Mouse (Mus musculus): ENCODE measurements at regions not wholly inside any gene's neighbourhood (a gene's known extent, or its start where the extent isn't known, plus 50 kb on each side); places are given as distances from the start of the nearest gene placed in this dataset.
"Not testable (repeated sequence)": the region's sequence is repeated elsewhere in the genome, so short reads cannot be mapped to it uniquely, and the experiment has no call there.

DNA sequence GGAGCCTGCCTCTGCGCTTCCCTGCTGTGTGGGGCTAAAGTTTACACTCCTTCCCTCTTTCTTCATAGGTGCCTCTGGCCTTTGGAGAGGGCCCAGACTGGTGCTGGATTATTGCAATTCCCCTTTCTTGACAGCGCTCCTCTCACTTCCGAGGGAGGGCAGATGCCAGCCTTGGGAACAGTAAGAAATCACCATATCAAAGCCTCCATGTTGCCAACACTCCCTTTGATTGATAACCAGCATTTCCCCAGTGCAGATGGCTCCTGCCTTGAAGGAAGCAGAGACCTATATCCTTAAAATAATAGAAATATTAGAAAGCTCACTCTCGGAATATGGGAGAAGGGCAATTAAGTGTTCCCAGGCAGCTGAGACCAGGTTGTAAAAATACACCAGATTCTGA, 63.1 kb upstream of the Cep295 start:
- DNase-seq: no peak

DNA sequence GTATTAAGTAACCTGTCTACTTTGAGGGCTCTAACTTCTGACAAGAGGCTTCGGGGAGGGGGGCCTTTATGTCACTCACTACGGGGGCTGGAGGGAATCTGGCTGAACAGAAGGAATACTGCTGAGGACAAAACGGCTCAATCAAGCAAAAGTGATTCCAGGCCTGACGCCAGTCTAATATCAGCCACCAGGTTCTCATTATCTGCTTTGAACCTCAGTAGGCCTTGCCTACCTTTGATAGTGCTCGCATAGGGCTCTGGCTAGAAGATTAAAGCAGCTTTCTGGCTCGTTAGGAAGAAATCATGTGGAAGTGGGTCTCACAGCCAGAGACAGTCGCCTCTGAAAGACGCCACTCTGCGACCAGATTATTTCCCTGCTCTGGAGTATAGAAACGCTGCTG, 64.3 kb upstream of the Cep295 start:
- DNase-seq: no peak

DNA sequence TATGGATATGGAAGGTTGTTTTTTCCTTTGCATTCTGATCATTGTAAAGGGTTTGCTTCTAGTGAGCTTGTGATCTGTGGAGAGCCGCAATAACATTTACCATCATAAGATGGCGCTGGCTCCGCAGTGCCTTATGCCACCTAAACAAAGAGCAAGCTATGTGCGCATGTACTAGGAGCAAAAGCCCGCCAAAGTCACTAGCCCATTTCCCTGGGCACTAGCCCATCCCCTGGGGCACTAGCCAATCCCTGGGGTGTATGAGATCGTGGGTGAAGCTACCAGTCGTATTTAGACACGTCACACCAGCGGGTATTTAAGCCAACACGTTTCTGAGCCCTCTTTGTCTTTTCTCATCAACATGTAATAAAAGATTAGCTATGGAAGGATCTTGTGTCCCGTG, 59.0 kb upstream of the Smco4 start:
- DNase-seq: not testable (repeated sequence)

DNA sequence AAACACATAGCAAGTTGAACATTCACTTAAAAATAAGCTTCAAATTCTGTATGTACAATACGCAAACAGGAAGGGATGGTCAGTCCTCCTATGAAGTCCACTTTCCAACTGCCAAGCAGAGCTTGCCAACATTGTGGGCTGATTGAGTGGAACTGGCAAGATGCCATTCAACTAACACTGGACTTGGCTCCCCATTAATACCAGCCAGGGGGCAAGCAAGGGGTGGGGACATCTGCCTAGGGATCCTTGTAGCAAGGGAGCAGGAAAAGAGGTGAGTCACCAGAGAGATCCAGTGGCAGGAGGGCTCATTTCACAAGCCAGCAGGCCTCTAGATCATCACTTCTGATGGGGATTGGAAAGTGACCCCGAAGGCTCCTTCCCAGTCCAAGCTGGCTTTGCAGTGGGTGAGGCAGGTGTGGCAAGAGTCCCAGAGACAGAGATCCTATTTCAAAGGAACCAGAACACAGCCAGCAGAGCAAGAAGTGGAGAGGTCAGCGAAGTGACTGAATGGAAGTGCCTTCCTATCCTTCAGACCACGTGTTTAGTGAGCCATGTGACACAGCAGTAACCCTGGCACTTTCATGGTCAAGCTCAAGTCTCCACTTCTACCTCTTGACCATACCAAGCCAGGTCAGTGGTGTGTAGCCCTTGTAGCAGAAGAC, 53.8 kb upstream of the Smco4 start:
- peak; percentile 10 for DNase-seq

DNA sequence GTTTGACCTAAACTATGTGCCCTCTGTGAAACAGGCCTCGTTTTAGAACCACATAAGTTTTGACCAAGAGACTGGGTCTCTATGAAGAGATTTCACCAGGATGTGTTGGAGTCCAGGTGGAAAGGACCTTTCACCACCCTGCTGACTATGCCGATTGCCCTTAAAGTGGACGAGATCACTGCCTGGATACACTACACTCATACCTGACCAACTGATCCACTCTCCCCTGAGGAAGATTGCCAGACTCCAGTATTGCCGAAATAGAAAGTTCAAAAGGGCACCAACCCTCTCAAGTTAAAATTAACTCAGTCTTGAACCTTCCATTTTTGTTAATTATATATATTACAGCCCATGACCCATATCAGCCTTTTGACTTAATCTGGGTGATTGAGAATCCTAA, 51.1 kb upstream of the Smco4 start:
- DNase-seq: no peak
